Mouse (Mus musculus) heart, postnatal 0 days (tissue): Measurements from ENCODE around the gene Prkcb.

ENCODE experiments used
- CTCF ChIP-seq: IDR thresholded peaks from 2 replicates; pipeline ENCODE4 v1.5.1; 2016; ENCODE audit warnings: antibody characterized with exemption, control low read depth, low read depth
- EP300 ChIP-seq: IDR thresholded peaks from 2 replicates; pipeline ENCODE4 v1.6.1; 2016; ENCODE audit warnings: antibody characterized with exemption, low read depth

- TF ChIP-seq CTCF (no peak), EP300 (no peak)
Observed at GRCm38 (mm10) chr7:122497516-122497915, 209.0 kb downstream of the Prkcb start.
